Mouse (Mus musculus) kidney, adult 8-10 months (tissue): ENCODE measurements around the gene Rprml.

ENCODE experiments used
- DNase-seq, 2 experiments: peaks; one replicate each; pipeline ENCODE4 v3.0.0; 2022

Gene Rprml

GRCm38 (mm10) chr11:103649301-103649982 lies at the start of gene Rprml:
TSS of gene Rprml (plus strand) at chr11:103649570.
- no peak for DNase-seq

GRCm38 (mm10) chr11:103606611-103607010 lies 42.8 kb upstream of the Rprml start:
- no peak for DNase-seq

- DNase-seq = no peak
Measured at GRCm38 (mm10) chr11:103610772-103611171, 38.6 kb upstream of the Rprml start.

GRCm38 (mm10) chr11:103621040-103621439 lies 28.3 kb upstream of the Rprml start, which contains the start of gene Gm884:
TSS of gene Gm884 (minus strand) at chr11:103621140.
- no peak for DNase-seq

- DNase-seq = no peak
Measured at GRCm38 (mm10) chr11:103627453-103627852, 21.9 kb upstream of the Rprml start.

DNA sequence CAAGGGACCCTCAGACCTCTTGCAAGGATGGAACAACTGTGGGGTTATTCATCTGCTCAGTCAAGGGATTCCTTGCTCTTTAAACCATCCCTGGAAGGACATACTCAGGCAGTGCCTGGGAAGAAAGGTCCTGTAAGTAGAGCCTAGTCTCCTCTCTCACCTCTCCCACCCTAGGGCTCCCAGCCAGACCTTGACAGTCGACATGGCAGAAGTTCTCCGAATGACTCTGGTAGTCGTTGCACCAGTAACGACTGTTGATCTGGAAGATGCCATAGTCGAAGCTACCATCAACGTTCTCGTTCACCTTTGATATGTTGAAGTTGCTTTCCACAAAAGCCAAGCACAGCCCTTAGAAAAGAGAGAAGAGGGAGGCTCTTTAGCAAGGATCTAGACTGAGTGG lies 14.6 kb upstream of the Rprml start:
- DNase-seq = no peak

DNA sequence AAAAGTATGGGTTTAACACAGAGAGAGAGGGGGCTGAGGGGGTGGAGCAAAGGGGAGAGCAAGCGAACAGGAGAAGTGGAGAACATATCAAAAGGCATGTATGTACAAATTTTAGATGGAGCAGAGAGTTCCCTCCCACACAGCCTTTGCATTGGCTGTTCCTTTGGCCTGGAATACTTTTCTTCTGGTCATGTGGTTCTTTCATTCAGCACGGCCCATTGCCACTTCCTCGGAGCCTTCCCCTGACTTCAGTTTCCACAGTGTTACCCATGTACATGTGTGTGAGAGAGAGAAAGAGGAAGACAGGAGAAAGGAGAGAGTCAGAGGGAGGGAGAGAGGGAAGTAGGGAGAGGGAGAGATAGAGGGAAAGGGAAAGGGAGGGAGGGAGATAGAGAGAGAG lies 13.9 kb upstream of the Rprml start:
- DNase-seq = no peak

DNA sequence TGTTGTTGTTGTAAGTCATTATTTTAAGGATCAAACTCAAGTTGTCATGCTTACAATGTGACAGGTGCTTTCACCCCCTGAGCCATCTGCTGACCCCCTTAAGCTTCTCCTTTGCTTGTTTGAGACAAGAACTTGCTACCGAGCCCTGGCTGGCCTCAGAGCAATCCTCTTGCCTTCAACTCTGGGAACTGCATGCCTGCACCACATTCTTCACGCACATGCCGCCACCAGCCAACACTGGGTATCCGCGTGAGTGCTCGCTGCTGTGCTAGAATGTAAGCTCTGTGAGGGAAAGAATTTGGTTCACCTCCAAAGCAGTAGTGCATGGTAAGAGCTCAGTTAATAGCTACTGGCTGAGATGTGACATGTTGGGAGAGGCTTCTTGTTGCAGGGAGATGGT lies 13.1 kb upstream of the Rprml start:
- no peak for DNase-seq

- no peak for DNase-seq
Measured at GRCm38 (mm10) chr11:103638790-103639189, 10.6 kb upstream of the Rprml start, which contains the start of gene Lyzl6. TSS of gene Lyzl6 (minus strand) at chr11:103638890.

GRCm38 (mm10) chr11:103639407-103639946 lies 9.9 kb upstream of the Rprml start:
- DNase-seq = peak; percentile 13 to 46

DNA sequence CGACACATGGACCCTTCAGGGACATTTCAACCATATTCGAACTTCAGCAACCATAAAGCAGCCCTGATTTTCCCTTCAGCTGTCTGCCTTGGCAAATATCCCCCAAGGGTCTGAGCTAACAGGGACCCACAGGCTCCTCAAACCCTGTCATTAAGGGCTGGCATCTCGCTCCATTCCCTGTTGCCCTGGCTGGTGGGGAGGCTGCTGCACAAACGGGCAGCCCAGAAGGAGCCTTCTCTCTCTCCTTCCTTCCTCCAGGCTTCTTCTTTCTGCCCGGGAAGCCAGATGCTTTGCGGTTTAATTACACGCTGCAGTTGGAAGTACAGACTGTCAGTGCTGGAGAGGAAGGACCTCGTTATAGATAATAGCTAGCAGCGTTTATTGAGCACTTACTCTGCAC lies 6.2 kb upstream of the Rprml start:
- DNase-seq = no peak

- no peak for DNase-seq
Measured at GRCm38 (mm10) chr11:103645731-103646130, 3.6 kb upstream of the Rprml start.

DNA sequence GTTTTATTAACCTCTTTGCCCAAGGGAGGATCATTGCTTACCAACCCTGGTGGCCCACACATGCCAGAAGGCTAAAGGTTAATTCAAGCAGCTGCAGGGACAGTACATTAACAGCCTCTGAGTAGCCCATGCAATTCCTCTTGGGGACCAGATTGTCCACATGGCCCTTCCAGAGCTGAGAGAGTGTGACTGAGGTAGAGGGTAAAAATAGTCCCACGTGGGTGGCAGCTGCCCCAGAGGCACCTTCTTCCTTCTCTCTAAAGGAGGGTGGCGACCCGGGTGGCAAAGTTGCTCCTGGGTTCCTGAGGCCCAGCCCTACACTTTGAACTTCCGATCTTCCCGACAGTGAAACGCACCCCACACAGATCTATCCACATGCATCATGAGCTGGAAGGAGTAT lies 3.1 kb upstream of the Rprml start:
- no peak for DNase-seq

DNA sequence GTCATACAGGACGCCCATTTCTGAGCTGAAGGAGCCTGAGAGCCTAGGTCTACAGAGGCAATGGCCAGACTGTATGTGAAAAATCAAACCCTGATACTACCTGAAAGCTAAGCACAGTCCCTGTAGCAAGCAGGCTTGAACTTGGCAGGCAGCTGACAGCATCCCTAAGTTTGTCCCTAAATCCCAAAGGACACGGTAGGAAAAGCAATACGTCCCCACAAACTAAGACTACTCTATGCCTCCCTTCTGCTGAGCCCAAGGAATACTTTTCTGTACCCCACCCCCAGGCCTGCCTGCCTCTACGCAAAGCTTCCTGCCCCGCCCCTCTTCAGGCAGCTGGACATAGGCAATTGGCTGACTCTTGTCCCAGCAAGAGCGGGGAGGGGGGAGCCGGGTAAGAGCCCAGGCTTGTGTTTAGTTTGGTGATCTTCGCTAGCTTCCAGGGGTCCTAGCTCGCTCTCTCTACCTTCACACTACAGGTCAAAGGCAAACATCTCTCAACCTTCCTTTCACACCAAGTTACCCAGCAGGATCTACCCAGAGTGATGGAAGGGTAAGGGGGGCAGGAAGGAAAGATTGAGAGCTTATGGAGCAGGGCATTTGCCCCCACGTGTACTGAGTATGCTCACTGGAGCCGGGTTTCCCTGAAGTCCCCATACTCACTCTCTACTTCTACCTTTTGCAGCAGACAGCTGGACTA lies 1.3 kb upstream of the Rprml start:
- no peak for DNase-seq

DNA sequence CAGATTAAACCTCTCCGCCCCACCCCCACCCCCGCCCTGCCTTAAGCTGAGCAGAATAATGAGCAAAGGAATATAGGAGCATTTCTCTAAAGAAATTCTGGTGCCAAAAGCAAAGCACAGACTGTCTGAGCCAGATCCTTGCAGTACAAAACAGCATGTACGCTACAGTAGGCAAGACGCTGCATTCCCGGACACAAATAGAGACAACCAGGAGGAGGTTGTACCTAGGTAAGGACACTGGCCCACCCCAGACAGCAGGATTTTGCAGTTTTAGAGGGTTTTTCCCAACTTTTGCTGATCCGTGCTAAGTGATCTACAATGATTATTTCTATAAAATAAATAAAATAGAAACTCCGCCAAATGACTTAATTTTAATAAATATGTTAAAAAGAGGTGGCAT lies 714 bp upstream of the Rprml start:
- DNase-seq = no peak

- no peak for DNase-seq
Measured at GRCm38 (mm10) chr11:103649983-103650493, 668 bp downstream of the Rprml start.

- no peak for DNase-seq
Measured at GRCm38 (mm10) chr11:103651426-103651825, 2.1 kb downstream of the Rprml start.

DNA sequence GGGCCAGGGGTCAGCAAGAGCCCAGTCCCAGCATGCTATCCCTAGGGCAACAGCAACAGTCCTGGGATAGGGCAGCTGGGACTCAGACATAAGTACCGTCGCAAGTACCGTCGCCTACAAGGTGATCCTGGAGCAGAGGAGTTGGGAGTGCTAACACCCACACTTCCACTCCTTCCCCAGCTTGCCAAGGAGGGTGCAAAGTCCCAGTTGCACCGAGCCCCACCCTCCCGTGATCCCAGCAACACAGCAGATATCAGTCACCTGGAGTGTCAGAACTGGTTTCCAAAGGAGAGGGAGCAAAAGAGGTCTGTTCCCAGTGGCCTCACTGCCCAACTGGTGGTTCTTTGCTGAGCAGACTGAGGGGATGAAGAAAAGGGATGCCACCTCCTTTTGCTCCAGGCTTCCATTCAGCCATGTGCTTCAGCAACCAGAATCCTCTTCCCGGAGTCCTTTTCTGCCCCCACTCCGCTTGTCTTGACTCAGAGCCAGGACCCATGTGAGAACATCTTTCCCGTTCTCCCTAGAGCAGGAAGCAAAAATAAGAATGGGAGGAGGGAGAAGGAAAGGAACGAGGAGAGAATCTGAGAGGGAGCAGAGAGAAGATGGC lies 4.1 kb downstream of the Rprml start:
- DNase-seq = no peak

DNA sequence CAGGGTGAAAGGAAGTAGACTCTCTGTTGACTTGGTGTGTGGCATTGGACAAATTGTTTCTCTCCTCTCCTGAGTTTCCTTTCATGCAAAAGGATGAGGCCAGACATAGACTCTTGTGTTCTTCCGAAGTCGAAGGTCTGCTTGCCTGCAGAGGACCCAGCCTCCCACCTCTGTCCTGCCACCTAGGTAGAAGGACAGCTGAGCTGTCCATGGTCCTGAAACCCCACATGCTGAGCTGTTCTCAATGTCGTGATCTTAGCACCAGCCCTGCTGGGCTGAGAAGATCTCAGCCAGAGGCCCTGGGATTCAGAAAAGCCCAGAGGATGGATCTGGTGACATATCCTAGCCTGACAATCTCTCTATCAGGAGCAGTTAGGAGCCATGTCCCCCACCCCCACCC lies 7.2 kb downstream of the Rprml start:
- DNase-seq = peak; percentile 11 to 37

DNA sequence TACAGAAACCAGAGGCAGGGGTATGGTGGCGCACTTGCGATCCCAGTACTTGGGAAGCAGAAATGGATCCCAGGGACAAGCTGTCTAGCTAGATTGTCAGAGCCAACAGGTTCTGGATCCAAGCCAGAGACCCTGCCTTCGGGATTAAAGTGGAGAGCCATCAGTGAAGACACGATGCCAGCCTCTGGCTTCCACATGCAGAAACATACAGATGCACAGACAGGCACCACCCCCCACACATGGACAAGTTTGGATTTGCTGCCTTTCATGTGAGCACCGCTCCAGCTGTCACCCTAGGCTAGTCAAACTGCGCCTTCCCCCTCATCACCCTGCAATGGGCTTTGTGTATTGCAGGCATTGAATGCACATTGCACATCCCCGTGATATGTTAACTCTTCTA lies 8.8 kb downstream of the Rprml start:
- no peak for DNase-seq

GRCm38 (mm10) chr11:103661863-103662262 lies 12.5 kb downstream of the Rprml start:
- no peak for DNase-seq

- no peak for DNase-seq
Measured at GRCm38 (mm10) chr11:103662546-103662945, 13.2 kb downstream of the Rprml start.

DNA sequence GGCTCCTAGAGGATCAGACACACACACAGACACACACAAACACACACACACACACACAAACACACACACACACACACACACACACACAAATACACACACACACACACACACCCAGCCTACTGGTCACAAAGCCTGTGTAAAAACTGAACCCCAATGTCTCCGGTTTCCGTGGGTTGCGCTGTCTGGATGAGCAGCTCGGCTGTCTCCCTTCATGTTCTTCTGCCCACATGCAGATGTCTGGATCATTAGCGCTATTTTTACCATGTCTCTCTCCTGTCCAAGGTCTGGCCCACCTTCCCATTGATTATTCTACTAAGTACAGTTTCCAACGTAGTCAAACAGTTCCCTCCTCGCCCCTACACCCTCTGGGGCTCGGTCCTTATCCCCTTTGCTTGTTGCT lies 13.7 kb downstream of the Rprml start:
- DNase-seq = no peak

DNA sequence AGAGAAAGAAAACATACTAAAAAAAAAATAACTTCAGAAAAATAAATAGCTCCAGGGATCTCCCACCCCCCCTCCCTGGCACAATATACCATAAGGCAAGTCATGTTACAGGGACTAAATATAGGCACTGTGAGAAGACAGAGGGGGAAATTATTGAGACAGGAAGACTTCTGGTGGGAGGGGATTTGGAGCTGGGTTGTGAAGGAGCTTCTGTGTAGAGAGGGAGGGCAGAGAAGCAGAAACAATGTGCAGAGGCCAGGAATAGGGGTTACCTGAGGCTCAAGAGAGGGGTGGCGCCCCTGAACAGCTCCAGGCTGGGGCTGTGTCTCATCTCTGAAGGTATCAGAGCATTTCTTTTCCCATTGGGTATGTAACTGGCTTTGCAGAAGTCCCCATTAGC lies 16.3 kb downstream of the Rprml start:
- no peak for DNase-seq
